Mouse (Mus musculus) heart, postnatal 0 days (tissue): Measurements from ENCODE around the gene Psma3. TPM values are rescaled to one million over a fixed set of nuclear protein-coding genes. Genes with fewer than 3 reads are reported as not detected.

Experiments
- ATAC-seq: fragments of 200-750 bp; cut with Nextera tagmentation; 2 replicates; pipeline ENCODE4 v1.8.0; 2017; ENCODE audit warnings: low read depth, moderate number of reproducible peaks, moderate library complexity; ENCODE audit not compliant: insufficient read depth
- DNase-seq: peaks from one replicate; pipeline ENCODE4 v3.0.0-alpha.2; 2016; ENCODE audit warnings: low spot score
- H3K27ac ChIP-seq: fragments of 300-500 bp; sonication (generic); 2 replicates; pipeline ENCODE4 v1.5.1; 2014; ENCODE audit warnings: low read depth, mild to moderate bottlenecking
- H3K27me3 ChIP-seq: fragments of 300-500 bp; sonication (generic); 2 replicates; pipeline ENCODE4 v1.6.1; 2014; ENCODE audit warnings: low read length, mixed read lengths; ENCODE audit not compliant: control insufficient read depth, insufficient read depth
- H3K36me3 ChIP-seq: fragments of 300-500 bp; sonication (generic); replicated peaks from 2 replicates; pipeline ENCODE4 v1.6.1; 2014; ENCODE audit warnings: low read length, mixed read lengths; ENCODE audit not compliant: control insufficient read depth, insufficient read depth
- H3K4me1 ChIP-seq: fragments of 300-500 bp; sonication (generic); 2 replicates; pipeline ENCODE4 v1.6.1; 2014; ENCODE audit warnings: antibody characterized with exemption; ENCODE audit not compliant: control insufficient read depth, insufficient read depth
- H3K4me2 ChIP-seq: fragments of 300-500 bp; sonication (generic); 2 replicates; pipeline ENCODE4 v1.6.1; 2014; ENCODE audit warnings: low read depth, mild to moderate bottlenecking, low read length, moderate library complexity
- H3K4me3 ChIP-seq: fragments of 300-500 bp; sonication (generic); 2 replicates; pipeline ENCODE4 v1.5.1; 2014; ENCODE audit warnings: low read depth, low read length
- H3K9ac ChIP-seq: fragments of 300-500 bp; sonication (generic); replicated peaks from 2 replicates; pipeline ENCODE4 v1.6.1; 2014; ENCODE audit warnings: low read depth, low read length, mixed read lengths
- H3K9me3 ChIP-seq: fragments of 300-500 bp; sonication (generic); replicated peaks from 2 replicates; pipeline ENCODE4 v1.6.1; 2016; ENCODE audit warnings: low read length; ENCODE audit not compliant: control insufficient read depth
- CTCF ChIP-seq: IDR thresholded peaks from 2 replicates; pipeline ENCODE4 v1.5.1; 2016; ENCODE audit warnings: antibody characterized with exemption, control low read depth, low read depth
- EP300 ChIP-seq: IDR thresholded peaks from 2 replicates; pipeline ENCODE4 v1.6.1; 2016; ENCODE audit warnings: antibody characterized with exemption, low read depth
- WGBS: fragments of 180-500 bp; shearing (Covaris S2); extraction: QIAGEN DNeasy Blood & Tissue Kit; methylation state at CpG from one replicate; pipeline ENCODE4 v1.1.7; 2014; 5-methylcytosine and 5-hydroxymethylcytosine counted together
- polyA plus RNA-seq: library from polyadenylated mRNA; unstranded; fragments of >200 nt; fragmentation: Nextera tagmentation; extraction: Ambion mirVana; gene quantifications from 2 replicates; pipeline ENCODE4 v1.2.1, GENCODE M21; 2015
- total RNA-seq: library from RNA; depleted of rRNA; stranded (reverse); fragments of >200 nt; gene quantifications from 2 replicates; pipeline ENCODE4 v1.2.3, GENCODE M21; 2014; ENCODE audit warnings: low replicate concordance

Gene Psma3
- total and polyA plus RNA-seq, 2 experiments from 2014 or later: 94.8 to 487 TPM

GRCm38 (mm10) chr12:71001456-71001855, 27.0 kb downstream of the Psma3 start:
- TF ChIP-seq CTCF (no peak), EP300 (no peak)
- Histone ChIP-seq H3K4me1 (peaks cover 8% of the 10 kb centered on the region), H3K9ac (no peak overlapping the region), H3K27me3 (no peaks in the 10 kb centered on the region), H3K36me3 (peaks cover 33% of the 10 kb centered on the region), H3K4me3 (no peak overlapping the region), H3K4me2 (no peak overlapping the region), H3K9me3 (no peaks in the 10 kb centered on the region), H3K27ac (no peak overlapping the region; the same call in 1 of the 2 replicates)
- DNase-seq (no peak), ATAC-seq (no peak)
- WGBS: 71% methylated on average over 6 of the region's 6 CpGs

- 85% methylated on average over 5 of the region's 6 CpGs for WGBS
- Histone ChIP-seq H3K27ac (no peak overlapping the region), H3K36me3 (peaks cover 51% of the 10 kb centered on the region), H3K9me3 (no peaks in the 10 kb centered on the region), H3K4me1 (peaks cover 8% of the 10 kb centered on the region), H3K4me3 (no peak overlapping the region), H3K4me2 (no peak overlapping the region), H3K9ac (no peak overlapping the region), H3K27me3 (no peaks in the 10 kb centered on the region)
- DNase-seq: no peak
- TF ChIP-seq EP300 (no peak), CTCF (no peak)
- ATAC-seq: no peak
Measured at GRCm38 (mm10) chr12:71003760-71004426, 29.5 kb downstream of the Psma3 start.

GRCm38 (mm10) chr12:71006141-71006540, 31.7 kb downstream of the Psma3 start:
- H3K4me3 ChIP-seq: no peak overlapping the region
- no peak overlapping the region for H3K9ac ChIP-seq
- peaks cover 61% of the 10 kb centered on the region for H3K36me3 ChIP-seq
- DNase-seq: no peak
- H3K27ac ChIP-seq: no peak overlapping the region
- H3K4me2 ChIP-seq: no peak overlapping the region
- TF ChIP-seq EP300 (no peak), CTCF (no peak)
- no peaks in the 10 kb centered on the region for H3K27me3 ChIP-seq
- WGBS: 92% methylated on average over 6 of the region's 6 CpGs
- no peak for ATAC-seq
- H3K4me1 ChIP-seq: no peaks in the 10 kb centered on the region; the same call in 1 of the 2 replicates
- no peaks in the 10 kb centered on the region for H3K9me3 ChIP-seq

GRCm38 (mm10) chr12:71006901-71007300, 32.5 kb downstream of the Psma3 start:
- 0 out of 2 replicates have a peak, but pooled peaks have one; percentile 22 for ATAC-seq
- Histone ChIP-seq H3K27ac (no peak overlapping the region), H3K4me3 (no peak overlapping the region), H3K4me2 (no peak overlapping the region), H3K27me3 (no peaks in the 10 kb centered on the region), H3K36me3 (peaks cover 63% of the 10 kb centered on the region), H3K9ac (no peak overlapping the region), H3K4me1 (peaks cover 3% of the 10 kb centered on the region), H3K9me3 (no peaks in the 10 kb centered on the region)
- TF ChIP-seq EP300 (no peak), CTCF (no peak)
- no peak for DNase-seq
- 47% methylated on average over 7 of the region's 7 CpGs for WGBS

- ATAC-seq (peak; percentile 76), DNase-seq (peak; percentile 60)
- peaks cover 67% of the 10 kb centered on the region for H3K36me3 ChIP-seq
Measured at GRCm38 (mm10) chr12:71009769-71010168, 35.3 kb downstream of the Psma3 start.

GRCm38 (mm10) chr12:71014845-71015362, 40.5 kb downstream of the Psma3 start:
- no peaks in the 10 kb centered on the region for H3K9me3 ChIP-seq
- H3K4me3 ChIP-seq: peak overlapping the region; percentile 90
- H3K27ac ChIP-seq: peak overlapping the region; percentile 99
- TF ChIP-seq EP300 (no peak), CTCF (no peak)
- peaks cover 23% of the 10 kb centered on the region for H3K4me1 ChIP-seq
- H3K27me3 ChIP-seq: no peaks in the 10 kb centered on the region
- peak overlapping the region; percentile 83 for H3K4me2 ChIP-seq
- DNase-seq (peak; percentile 54), ATAC-seq (peak; percentile 68)
- H3K9ac ChIP-seq: peak overlapping the region; percentile 83
- WGBS: under 1% methylated on average over 32 of the region's 32 CpGs
- H3K36me3 ChIP-seq: peaks cover 31% of the 10 kb centered on the region

More at GRCm38 (mm10) chr12:71009769-71010168, 35.3 kb downstream of the Psma3 start:
- WGBS: 29% methylated on average over 4 of the region's 4 CpGs
- H3K4me2 ChIP-seq: no peak overlapping the region
- no peak overlapping the region for H3K27ac ChIP-seq
- no peak overlapping the region for H3K9ac ChIP-seq
- no peak for TF ChIP-seq EP300
- no peak for TF ChIP-seq CTCF
- H3K27me3 ChIP-seq: no peaks in the 10 kb centered on the region
- no peaks in the 10 kb centered on the region for H3K9me3 ChIP-seq
- H3K4me1 ChIP-seq: peaks cover 23% of the 10 kb centered on the region
- no peak overlapping the region for H3K4me3 ChIP-seq
